Mouse (Mus musculus) lung, embryonic 15.5 days (tissue): Measurements from ENCODE around the gene Dars2. TPM values are rescaled to one million over a fixed set of nuclear protein-coding genes. Genes with fewer than 3 reads are reported as not detected.

Experiments
- ATAC-seq: fragments of 200-750 bp; cut with Nextera tagmentation; 2 replicates; pipeline ENCODE4 v1.8.0; 2017; ENCODE audit warnings: moderate number of reproducible peaks, borderline replicate concordance; ENCODE audit not compliant: low FRiP score, low TSS enrichment; ENCODE audit errors: extremely low read depth
- H3K27ac ChIP-seq: fragments of 300-500 bp; sonication (generic); 2 replicates; pipeline ENCODE4 v1.5.1; 2015; ENCODE audit warnings: moderate library complexity, mild to moderate bottlenecking, inconsistent platforms
- H3K27me3 ChIP-seq: fragments of 300-500 bp; sonication (generic); 2 replicates; pipeline ENCODE4 v1.6.1; 2015; ENCODE audit warnings: inconsistent platforms
- H3K36me3 ChIP-seq: fragments of 300-500 bp; sonication (generic); 2 replicates; pipeline ENCODE4 v1.6.1; 2015; ENCODE audit warnings: inconsistent platforms
- H3K4me1 ChIP-seq: fragments of 300-500 bp; sonication (generic); 2 replicates; pipeline ENCODE4 v1.6.1; 2015; ENCODE audit warnings: inconsistent platforms
- H3K4me2 ChIP-seq: fragments of 300-500 bp; sonication (generic); 2 replicates; pipeline ENCODE4 v1.6.1; 2015; ENCODE audit warnings: inconsistent platforms, mild to moderate bottlenecking, moderate library complexity
- H3K4me3 ChIP-seq: fragments of 300-500 bp; sonication (generic); 2 replicates; pipeline ENCODE4 v1.5.1; 2015; ENCODE audit warnings: mild to moderate bottlenecking, inconsistent platforms
- H3K9ac ChIP-seq: fragments of 300-500 bp; sonication (generic); 2 replicates; pipeline ENCODE4 v1.6.1; 2015; ENCODE audit warnings: inconsistent platforms
- H3K9me3 ChIP-seq: fragments of 300-500 bp; sonication (generic); 2 replicates; pipeline ENCODE4 v1.6.1; 2016; ENCODE audit warnings: inconsistent platforms
- WGBS: fragments of 180-500 bp; shearing (Covaris S2); methylation state at CpG from one replicate; pipeline ENCODE4 v1.1.7; 2015; 5-methylcytosine and 5-hydroxymethylcytosine counted together
- polyA plus RNA-seq: library from polyadenylated mRNA; unstranded; fragments of >200 nt; fragmentation: Nextera tagmentation; extraction: Ambion mirVana; gene quantifications from 2 replicates; pipeline ENCODE4 v1.2.1, GENCODE M21; 2015

Gene Dars2
- polyA plus RNA-seq = 34.3 and 35.1 TPM in 2 replicates

DNA sequence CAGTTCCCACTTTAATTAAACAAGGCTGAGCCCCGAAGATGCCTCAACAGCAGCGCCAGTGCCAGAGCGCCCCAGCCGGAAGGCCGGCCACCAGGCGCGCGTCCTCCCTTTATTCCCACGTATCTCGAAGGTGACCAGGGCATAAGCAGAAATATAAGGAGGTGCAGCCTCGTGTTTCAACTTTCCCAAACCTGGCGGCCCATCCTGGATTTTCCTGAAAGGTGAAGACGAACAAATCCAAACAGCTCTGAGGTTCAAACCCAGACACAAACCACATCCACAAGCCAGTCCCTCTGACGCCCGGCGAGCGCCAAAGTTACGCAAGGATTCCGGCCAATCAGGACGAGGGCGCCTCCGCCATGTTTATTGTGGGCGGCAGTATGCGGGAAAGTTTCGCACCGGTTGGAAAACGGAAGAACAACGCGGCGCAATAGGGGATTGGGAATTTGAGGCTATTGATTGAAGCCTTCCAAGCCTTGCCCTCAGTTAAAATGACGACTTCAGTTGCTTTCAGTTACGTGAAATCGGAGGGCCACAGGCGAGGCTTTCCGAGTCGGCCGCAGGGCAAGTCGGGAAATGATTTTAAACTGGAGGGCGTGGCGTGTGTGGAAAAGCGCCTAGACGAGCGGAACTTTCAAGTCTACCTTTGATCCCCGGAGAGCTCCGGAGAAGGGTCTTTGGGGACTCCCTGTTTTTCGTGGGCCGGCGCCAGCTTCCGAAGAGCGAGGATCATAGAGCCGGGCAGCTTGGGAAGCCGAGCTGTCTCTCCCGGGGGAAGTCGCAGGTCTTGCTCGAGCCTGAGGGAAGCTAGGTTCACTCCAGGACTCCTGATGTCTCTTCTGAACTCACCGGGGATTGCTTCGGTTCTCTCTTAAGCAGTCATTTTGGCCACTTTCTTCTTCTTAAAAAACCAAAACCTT lies at the start of gene Dars2, which contains the start of gene Cenpl:
Dars2 (minus strand) TSS at position 307 of the 920 bp plus-strand sequence.
Cenpl (plus strand) TSS at position 362 of the 920 bp plus-strand sequence.
- Histone ChIP-seq H3K27me3 (no peaks in the 10 kb centered on the region), H3K9ac (peak within 1 kb of the TSS; percentile 74), H3K27ac (peak within 1 kb of the TSS; percentile 69), H3K4me1 (peaks cover 34% of the 10 kb centered on the region), H3K4me2 (peak within 1 kb of the TSS; percentile 86), H3K9me3 (no peaks in the 10 kb centered on the region), H3K4me3 (peak within 1 kb of the TSS; percentile 70), H3K36me3 (peaks cover 6% of the 10 kb centered on the region)
- WGBS = under 1% methylated on average over 57 of the region's 57 CpGs
- ATAC-seq = peak; percentile 97

GRCm38 (mm10) chr1:161114591-161114990 lies 44.1 kb upstream of the Dars2 start:
- ATAC-seq = peak; percentile 62; the same call in 1 of the 2 replicates
- no peak overlapping the region for H3K4me2 ChIP-seq
- H3K27ac ChIP-seq = no peak overlapping the region; the same call in 1 of the 2 replicates
- no peaks in the 10 kb centered on the region; the same call in 1 of the 2 replicates for H3K4me1 ChIP-seq
- H3K9me3 ChIP-seq = no peaks in the 10 kb centered on the region
- peaks cover under 1% of the 10 kb centered on the region; the same call in 1 of the 2 replicates for H3K36me3 ChIP-seq
- no peak overlapping the region for H3K9ac ChIP-seq
- no peak overlapping the region for H3K4me3 ChIP-seq
- no peaks in the 10 kb centered on the region for H3K27me3 ChIP-seq

- H3K27ac ChIP-seq = no peak overlapping the region
- H3K27me3 ChIP-seq = no peaks in the 10 kb centered on the region
- no peak overlapping the region for H3K9ac ChIP-seq
- no peaks in the 10 kb centered on the region for H3K9me3 ChIP-seq
- H3K36me3 ChIP-seq = peaks cover 21% of the 10 kb centered on the region
- no peaks in the 10 kb centered on the region for H3K4me1 ChIP-seq
- H3K4me2 ChIP-seq = no peak overlapping the region
- H3K4me3 ChIP-seq = no peak overlapping the region
- 83% methylated on average over 8 of the region's 8 CpGs for WGBS
- ATAC-seq = no peak
Observed at GRCm38 (mm10) chr1:161109216-161109615, 38.8 kb upstream of the Dars2 start.

GRCm38 (mm10) chr1:161103842-161104241 lies 33.4 kb upstream of the Dars2 start:
- no peak overlapping the region for H3K4me2 ChIP-seq
- no peaks in the 10 kb centered on the region for H3K4me1 ChIP-seq
- H3K36me3 ChIP-seq = peaks cover 26% of the 10 kb centered on the region
- H3K27ac ChIP-seq = no peak overlapping the region
- ATAC-seq = no peak
- 84% methylated on average over 1 of the region's 1 CpGs for WGBS
- H3K9ac ChIP-seq = no peak overlapping the region
- no peak overlapping the region for H3K4me3 ChIP-seq
- no peaks in the 10 kb centered on the region for H3K9me3 ChIP-seq
- H3K27me3 ChIP-seq = no peaks in the 10 kb centered on the region

GRCm38 (mm10) chr1:161099721-161100405 lies 29.4 kb upstream of the Dars2 start:
- Histone ChIP-seq H3K9ac (no peak overlapping the region), H3K9me3 (no peaks in the 10 kb centered on the region), H3K4me3 (no peak overlapping the region), H3K4me1 (no peaks in the 10 kb centered on the region), H3K27me3 (no peaks in the 10 kb centered on the region), H3K27ac (no peak overlapping the region), H3K36me3 (peaks cover 26% of the 10 kb centered on the region), H3K4me2 (no peak overlapping the region)
- 96% methylated on average over 4 of the region's 4 CpGs for WGBS
- no peak for ATAC-seq

- Histone ChIP-seq H3K4me2 (no peak overlapping the region), H3K27ac (no peak overlapping the region), H3K4me3 (no peak overlapping the region), H3K36me3 (peaks cover 30% of the 10 kb centered on the region), H3K4me1 (peaks cover 21% of the 10 kb centered on the region), H3K27me3 (no peaks in the 10 kb centered on the region), H3K9me3 (no peaks in the 10 kb centered on the region), H3K9ac (no peak overlapping the region)
- WGBS = 89% methylated on average over 3 of the region's 3 CpGs
- ATAC-seq = no peak
Observed at GRCm38 (mm10) chr1:161077243-161077642, 6.8 kb upstream of the Dars2 start.

GRCm38 (mm10) chr1:161076238-161076637 lies 5.8 kb upstream of the Dars2 start:
- no peak overlapping the region for H3K27ac ChIP-seq
- no peak for ATAC-seq
- no peak overlapping the region for H3K4me3 ChIP-seq
- peaks cover 25% of the 10 kb centered on the region for H3K4me1 ChIP-seq
- H3K9ac ChIP-seq = no peak overlapping the region
- no peaks in the 10 kb centered on the region for H3K27me3 ChIP-seq
- peaks cover 23% of the 10 kb centered on the region for H3K36me3 ChIP-seq
- 83% methylated on average over 6 of the region's 6 CpGs for WGBS
- H3K4me2 ChIP-seq = no peak overlapping the region
- no peaks in the 10 kb centered on the region for H3K9me3 ChIP-seq

DNA sequence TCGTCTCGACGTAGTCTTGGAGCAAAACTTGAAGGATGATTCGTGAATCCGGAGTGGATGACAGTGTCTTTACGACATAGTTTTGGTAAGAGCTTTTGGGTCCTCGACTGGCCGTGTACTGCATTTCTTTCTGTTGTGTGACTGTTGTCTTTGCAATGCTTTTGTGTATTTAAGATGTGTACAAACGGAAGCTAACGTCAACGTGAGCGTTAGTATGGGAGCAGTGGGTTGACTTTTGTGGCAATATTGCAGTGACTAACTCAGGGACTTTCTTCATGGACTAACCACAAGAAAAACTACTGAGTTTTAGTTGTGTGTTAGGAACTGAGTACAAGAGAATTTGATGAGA lies 788 bp upstream of the Dars2 start:
- no peaks in the 10 kb centered on the region for H3K9me3 ChIP-seq
- H3K4me3 ChIP-seq = peak overlapping the region; percentile 70
- under 1% methylated on average over 12 of the region's 12 CpGs for WGBS
- peak overlapping the region; percentile 74 for H3K9ac ChIP-seq
- H3K4me2 ChIP-seq = peak overlapping the region; percentile 82
- no peaks in the 10 kb centered on the region for H3K27me3 ChIP-seq
- peaks cover 34% of the 10 kb centered on the region for H3K4me1 ChIP-seq
- H3K27ac ChIP-seq = peak overlapping the region; percentile 56
- H3K36me3 ChIP-seq = peaks cover 6% of the 10 kb centered on the region
- no peak for ATAC-seq

- Histone ChIP-seq H3K9ac (no peak overlapping the region), H3K27ac (no peak overlapping the region), H3K9me3 (no peaks in the 10 kb centered on the region), H3K4me3 (no peak overlapping the region), H3K36me3 (peaks cover 11% of the 10 kb centered on the region), H3K27me3 (no peaks in the 10 kb centered on the region), H3K4me1 (no peaks in the 10 kb centered on the region), H3K4me2 (no peak overlapping the region)
- ATAC-seq = no peak
- WGBS = 64% methylated on average over 1 of the region's 1 CpGs
Observed at GRCm38 (mm10) chr1:161063351-161063750, 7.1 kb downstream of the Dars2 start.

- no peaks in the 10 kb centered on the region for H3K9me3 ChIP-seq
- WGBS = 93% methylated on average over 1 of the region's 1 CpGs
- peaks cover 23% of the 10 kb centered on the region for H3K36me3 ChIP-seq
- no peak overlapping the region for H3K27ac ChIP-seq
- no peak overlapping the region for H3K9ac ChIP-seq
- H3K4me3 ChIP-seq = no peak overlapping the region
- H3K4me2 ChIP-seq = no peak overlapping the region
- ATAC-seq = no peak
- H3K4me1 ChIP-seq = no peaks in the 10 kb centered on the region
- no peaks in the 10 kb centered on the region for H3K27me3 ChIP-seq
Observed at GRCm38 (mm10) chr1:161057164-161057563, 13.3 kb downstream of the Dars2 start.

DNA sequence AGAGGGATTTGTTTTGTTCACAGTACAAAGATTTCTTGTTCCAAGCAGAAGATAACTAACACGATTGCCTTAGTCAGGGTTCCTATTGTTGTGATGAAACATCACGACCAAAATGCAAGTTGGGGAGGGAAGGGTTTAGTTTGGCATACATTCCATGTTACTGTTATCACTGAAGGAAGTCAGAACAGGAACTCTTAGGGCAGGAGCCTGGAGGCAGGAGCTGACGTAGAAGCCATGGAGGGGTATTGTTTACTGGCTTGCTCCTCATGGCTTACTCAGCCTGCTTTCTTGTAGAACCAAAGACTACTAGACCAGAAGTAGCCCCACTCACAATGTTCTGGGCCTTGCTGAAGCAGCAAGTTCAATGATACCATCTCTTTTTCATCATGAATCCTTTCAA lies 23.5 kb downstream of the Dars2 start:
- Histone ChIP-seq H3K4me1 (no peaks in the 10 kb centered on the region), H3K4me2 (no peak overlapping the region), H3K36me3 (peaks cover 39% of the 10 kb centered on the region), H3K9ac (no peak overlapping the region), H3K27me3 (no peaks in the 10 kb centered on the region), H3K27ac (no peak overlapping the region), H3K4me3 (no peak overlapping the region), H3K9me3 (no peaks in the 10 kb centered on the region)
- 75% methylated on average over 3 of the region's 3 CpGs for WGBS
- no peak for ATAC-seq
